Mouse (Mus musculus) MEL-GATA-1-ER (cell line): ENCODE measurements around the gene Rhod.
A peak's percentile ranks its signal among the peaks of the same experiment; 100 is the strongest.
"Not testable (repeated sequence)": the region's sequence is repeated elsewhere in the genome, so short reads cannot be mapped to it uniquely, and the experiment has no call there.

Experiments
- DNase-seq: peaks from one replicate; pipeline ENCODE4 v3.0.0-alpha.2; 2012; ENCODE audit warnings: low read depth; ENCODE audit errors: extremely low read depth

Gene Rhod

DNA sequence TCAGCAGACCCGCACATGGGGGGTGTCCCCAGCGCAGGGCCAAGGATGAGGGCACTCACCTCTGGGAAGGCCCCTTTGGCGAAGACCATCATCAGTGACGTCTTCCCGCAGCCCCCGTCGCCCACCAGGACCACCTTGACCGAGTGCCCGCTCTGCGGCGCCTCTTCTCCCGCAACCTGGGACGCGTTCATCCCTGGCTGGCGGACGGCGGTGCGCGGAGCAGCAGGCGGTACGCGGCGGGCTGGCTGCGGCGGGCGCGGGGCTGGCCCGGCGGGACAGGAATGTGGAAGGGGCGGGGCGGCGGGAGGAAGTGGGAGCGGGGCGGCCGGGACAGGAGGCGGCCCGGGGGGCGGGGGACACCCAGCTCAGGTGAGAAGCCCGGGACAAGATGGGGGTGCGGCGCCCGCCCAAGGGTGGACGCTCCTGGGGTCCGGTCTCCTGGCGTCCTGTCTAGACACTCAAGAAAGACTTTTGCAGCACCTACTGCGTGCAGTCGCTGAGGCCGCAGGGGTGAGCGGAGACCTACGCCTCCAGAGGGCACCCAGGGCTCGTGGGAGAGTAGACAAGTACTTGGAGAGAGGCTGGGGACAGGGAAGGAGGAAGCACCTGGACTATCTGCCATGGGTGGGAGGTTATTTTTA, at the start of gene Rhod:
Gene Rhod (minus strand): TSS at position 272 of the 641 bp plus-strand sequence.
- DNase-seq = no peak

DNA sequence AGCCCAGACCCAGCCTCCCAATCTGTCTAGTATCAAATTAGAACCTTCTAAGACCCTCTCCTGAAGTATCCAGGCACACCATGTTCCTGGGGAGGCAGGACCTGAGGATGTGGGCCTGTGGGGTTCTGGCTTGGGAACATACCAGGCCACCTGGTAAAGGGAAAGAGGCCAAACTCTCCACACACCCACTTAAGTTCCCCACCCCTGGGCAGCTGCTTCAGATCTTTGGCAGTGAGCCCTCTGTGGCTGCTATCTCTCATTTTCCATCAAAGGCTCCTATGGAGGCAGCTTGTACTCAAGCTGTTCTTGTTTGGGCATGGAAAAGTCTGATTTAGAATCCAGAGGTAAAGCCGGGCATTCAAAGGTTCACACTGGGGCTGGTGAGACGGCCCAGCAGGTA, 48.6 kb upstream of the Rhod start:
- DNase-seq = no peak

DNA sequence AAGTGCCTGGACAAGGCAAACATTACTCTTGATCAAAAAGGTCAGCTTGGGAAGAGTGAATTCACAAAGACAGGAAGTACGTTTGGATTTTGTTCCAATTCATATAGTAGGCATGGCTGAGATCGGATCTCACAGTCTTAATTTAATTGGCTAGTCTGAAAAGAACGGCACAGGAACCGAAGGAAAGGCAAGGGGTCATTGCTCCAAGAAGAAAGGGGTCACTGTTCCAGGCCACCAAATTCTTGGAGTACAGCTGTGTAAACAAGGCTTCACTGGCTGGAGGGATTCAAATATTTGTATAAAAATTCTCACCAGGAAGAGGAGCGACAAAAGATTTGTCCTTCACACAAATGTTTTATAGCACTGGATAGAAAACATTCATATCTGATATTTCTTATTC, 45.8 kb upstream of the Rhod start:
- no peak for DNase-seq

DNA sequence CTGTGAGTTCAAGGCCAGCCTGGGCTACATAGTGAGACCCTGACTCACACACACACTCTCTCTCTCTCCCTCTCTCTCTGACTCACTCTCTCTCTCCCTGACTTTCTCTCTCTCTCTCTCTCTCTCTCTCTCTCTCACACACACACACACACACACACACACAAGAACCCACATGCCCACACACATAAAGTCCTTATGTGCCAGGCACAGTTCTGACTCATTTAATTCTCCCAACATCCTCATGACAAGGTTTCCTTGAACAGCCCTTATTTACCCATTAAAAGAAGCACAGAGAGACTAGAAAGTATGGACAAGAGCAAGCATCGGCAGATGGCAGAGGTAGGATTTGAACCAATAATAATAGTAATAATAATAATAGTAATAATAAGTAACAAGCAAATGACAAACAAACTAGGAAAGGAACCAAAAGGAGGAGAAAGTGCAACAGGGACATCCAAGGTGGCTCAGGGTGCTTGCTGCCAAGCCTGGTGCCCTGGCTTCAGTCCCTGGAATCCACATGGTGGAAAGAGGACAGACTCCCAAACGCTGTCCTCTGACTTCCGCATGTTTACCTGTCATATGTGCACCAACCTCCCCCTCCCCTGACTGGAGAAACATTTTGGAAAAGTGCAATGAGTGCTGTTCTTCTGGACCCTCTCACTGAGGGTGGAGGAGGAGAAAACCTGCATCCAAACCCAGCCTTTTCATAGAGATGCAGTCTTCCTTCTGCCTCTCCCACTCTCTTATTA, 43.1 kb upstream of the Rhod start:
- no peak for DNase-seq

DNA sequence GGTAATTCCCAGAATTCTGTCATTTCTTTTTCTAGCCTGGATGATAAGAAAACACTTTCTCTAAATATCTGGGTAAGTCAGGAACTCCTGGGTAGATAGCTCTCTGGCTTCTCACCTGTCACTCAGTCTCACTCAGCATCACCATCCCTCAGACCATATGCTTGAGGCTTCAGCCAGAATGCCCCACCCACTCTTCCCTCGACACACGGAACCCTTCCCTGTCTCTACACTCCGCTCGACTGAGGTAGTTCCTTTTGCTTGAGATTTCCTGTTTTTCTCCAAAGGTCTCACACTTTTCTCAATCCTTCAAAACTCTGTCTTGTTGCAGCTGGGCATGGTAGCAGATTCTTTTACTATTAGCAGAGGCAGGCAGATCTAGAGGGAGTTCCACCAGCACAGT, 42.1 kb upstream of the Rhod start:
- DNase-seq = no peak

DNA sequence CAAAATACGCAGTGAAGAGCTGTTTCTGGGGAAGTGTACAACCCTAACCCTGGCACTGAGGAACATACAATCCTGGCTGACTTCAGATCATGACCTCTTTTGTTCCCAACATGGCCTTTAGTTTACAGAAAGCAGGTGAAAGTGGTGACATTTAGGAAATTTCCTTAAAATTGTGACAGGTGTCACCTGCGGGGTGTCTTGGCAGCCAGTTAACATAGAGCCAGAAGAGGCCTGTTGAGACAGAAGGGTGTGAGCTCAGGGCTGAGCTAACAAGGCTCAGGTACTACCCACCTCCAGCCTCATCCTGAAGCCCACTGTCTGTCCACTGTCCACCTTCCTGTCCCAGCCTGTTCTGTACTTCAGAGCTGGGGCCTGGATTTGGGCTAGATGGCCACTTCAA, 40.8 kb upstream of the Rhod start:
- no peak for DNase-seq

DNA sequence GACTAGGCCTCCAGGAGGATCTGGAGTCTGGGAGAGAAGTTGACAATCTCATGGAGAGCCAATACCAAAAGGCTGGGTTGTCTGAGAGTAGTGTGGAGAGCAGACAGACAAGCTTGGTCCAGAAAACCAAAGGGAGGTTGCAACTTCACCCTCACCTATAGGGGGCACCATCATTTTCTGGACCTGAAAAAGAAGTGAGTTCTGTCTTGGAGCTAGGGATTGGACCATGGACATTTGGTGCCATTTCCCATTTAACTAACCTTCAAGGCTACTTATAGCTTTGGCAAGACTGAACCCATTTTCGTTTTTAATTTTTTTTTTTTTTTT, 38.9 kb upstream of the Rhod start:
- DNase-seq = peak; percentile 30

DNA sequence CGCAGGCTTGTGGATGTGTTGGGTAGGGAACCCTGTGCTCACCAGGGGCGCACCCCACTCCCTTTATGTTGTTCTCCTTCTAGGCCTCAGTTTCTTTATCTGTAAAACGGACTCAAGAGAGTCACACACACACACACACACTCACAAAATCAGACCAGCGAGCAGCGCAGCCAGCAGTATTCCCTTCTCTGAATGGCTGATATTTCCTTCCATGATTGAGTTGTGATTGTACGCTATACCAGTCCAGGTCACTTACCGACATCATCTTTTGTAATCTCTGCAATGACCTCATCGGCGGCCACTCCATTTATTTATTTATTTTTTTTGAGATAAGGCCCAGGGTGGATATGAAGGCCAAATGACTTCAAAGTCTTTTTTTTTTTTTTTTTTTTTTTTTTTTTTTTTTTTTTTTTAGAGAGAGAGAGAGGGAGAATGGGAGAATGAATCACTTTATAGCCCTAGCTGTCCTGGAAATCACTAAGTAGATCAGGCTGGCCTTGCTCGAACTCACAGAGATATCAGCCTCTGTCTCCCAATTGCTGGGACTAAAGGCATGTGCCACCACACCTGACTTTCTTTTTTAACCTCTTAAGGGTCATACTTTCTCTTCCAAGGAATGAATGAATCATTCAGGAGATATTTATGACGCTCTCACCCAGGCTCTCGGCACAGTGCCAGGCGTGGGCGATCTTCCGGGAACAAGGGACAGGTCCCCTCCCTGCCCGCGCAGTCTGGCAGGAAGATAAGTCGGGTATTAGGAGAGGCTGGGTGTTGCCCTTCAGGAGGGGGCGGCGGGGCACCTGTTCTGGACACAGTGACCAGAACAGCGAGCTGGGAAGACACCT, 38.3 kb upstream of the Rhod start, which contains the start of gene Syt12:
Gene Syt12 (minus strand): TSS at position 103 of the 845 bp plus-strand sequence.
- DNase-seq = peak; percentile 12

DNA sequence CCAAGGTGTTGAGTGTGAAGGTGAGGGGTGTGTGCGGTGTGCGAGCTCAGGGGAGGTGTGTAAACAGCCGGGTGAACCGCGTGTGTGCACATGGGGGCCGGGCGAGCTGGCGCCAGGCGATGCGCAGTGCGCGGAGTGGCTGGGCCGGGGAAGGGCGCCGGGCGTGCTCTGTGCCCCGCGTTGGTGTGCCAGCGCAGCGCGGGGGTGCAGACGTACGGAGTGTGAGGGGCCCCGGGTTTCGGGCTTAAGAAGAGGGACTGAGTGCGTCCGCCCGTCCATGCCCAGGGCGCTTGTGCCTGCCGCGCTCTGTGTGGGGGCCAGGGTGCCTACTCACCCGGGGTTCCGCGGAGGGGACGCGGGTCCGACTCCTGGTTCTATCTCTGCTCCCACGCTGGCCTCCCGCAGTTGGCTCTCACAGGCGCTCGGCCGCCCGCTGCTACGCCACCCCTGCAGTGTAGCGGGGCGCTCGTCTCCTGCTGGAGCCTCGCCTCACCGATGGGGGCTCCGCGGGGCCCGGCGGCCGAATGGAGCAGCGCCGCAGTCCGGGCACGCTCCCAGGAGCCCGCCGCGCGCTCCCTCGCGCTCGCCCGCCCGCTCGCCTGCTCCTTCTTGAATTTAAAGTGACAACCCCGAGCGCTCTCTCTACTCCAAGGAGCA, 37.5 kb upstream of the Rhod start:
- DNase-seq = no peak

DNA sequence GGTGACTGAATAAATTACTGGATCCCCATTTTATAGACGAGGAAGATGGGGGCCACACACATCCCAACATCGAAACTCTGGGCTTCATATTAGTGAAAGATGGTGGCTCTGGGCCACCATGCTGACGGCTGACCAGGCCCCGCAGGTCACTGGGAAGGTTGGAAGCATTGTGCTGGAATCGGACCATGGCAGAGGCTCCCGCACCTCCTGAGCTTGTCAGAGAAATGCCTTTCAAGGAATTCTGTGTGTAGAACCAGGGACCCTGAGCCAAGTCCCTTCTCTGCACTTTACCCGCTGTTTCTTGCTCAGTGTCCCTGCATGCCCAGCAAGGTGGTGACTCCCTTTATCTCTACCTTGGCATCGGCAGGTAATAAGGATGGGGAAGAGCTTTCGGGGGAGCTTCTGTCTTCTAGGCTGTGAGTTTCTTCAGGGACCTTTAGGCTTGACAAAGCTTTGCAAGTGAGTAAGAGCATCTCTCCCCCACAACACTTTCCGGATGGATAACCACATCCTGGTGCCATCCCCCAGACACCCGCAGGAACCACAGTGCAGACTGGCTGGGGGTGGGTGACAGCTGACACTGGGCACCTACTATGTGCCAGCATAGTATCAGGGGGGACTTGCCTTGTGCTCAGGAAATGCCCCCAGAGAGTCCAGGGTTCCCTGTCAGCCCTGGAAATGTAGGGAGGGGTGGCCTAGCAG, 36.1 kb upstream of the Rhod start:
- DNase-seq = no peak

DNA sequence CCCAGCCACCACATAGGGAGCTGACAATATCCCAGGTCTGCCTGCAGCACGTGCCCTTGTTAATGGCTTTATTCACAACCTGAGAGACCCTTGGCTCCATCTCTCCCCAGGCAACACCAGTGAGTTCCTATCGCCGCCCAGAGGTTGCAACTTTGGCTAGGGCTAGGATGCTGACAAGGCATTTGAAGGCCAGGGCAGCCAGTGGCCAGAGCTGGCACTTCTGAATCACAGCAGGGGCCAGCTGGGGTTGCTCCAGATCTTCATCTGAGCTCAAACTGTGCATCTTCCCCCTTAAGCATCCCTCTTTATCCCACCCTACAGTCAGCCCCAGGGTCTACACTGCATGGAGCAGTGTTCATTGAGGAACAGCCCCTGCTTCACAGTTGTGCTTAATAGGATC, 35.5 kb upstream of the Rhod start:
- no peak for DNase-seq

DNA sequence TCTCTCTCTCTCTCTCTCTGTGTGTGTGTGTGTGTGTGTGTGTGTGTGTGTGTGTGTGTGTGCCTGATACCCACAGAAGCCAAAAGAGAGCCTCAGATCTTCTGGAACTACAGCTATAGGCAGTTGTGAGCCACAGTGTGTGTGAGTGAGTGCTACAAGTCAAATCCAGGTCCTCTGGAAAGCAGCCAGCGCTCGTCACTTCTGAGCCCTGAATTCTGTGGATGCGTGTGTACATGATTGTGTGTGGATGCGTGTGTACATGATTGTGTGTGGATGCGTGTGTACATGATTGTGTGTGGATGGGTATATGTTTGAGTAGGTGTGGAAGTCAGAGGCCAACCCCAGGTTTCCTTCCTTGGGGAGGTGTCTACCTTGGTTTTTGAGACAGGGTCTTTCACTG, 34.3 kb upstream of the Rhod start:
- DNase-seq = no peak

DNA sequence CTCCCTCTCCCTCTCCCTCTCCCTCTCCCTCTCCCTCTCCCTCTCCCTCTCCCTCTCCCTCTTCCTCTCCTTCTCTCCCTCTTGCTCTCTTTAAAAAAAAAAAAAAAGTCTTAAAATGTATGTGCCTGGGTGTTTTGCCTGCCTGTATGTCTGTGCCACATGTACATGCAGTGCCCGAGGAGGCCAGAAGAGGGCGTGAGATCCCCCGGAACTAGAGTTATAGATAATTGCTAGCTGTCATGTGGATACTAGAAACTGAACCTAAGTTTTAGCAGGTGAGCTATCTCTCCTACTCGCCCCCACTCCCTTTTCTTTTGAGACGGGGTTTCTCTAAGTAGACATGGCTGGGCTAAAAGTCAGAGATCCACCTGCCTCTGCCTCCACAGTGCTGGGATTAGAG, 29.1 kb upstream of the Rhod start:
- peak; percentile 43 for DNase-seq

DNA sequence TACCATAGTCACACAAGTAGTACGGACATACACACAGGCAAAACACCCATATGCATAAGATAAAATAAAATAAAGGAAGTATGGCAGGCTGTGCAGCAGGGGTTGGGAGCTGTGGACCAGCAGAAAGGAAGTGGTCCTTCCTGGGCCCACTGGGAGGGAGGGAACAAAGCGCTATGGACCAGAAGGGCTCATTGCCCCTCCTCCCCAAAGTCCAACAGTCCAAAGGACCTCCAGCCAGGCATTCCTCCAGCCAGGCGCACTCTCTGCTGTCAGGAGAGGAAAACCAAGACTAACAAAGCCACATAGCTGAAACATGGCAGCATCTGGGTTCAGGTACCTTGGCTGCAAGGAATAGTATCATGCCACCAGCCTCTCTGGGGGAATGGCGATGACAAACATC, 25.4 kb upstream of the Rhod start:
- DNase-seq = peak; percentile 31

DNA sequence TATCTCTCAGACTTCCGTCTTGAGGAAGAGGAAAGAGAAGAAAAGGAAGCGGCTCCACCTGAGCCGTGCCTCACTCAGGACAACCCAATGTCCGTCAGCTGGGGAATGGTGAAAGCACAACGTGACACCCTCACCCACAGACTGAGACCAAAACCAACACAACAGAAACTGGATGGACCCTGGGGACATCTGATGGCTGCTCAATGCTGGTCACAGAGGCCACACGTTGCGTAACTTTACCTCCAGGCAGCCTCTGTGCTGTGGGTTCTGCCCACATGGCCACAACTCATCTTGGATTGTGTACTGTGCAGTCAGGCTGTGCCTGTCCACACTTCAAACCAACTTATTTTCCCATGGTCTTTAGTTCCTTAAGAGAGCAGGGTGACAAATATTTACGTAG, 22.7 kb upstream of the Rhod start:
- DNase-seq = no peak

DNA sequence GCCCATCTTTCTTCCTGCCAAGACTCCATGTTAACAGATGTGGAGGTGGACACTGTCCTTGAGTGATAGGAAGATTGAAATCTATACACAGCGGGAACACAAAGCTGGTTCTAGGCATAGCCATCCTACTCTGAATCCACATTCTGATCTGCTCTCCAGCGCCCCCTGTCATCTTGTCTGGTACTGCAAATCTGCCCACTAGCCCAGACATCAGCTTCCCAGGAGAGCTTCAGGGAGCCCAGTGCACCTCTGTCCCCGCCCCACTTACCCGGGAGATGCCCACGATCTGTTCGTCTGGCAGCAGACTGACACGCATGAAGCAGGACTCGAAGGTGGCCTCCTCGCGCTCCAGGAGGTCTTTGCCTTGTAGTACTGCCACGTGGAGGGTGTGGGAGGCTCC, 17.0 kb upstream of the Rhod start:
- DNase-seq = peak; percentile 33

DNA sequence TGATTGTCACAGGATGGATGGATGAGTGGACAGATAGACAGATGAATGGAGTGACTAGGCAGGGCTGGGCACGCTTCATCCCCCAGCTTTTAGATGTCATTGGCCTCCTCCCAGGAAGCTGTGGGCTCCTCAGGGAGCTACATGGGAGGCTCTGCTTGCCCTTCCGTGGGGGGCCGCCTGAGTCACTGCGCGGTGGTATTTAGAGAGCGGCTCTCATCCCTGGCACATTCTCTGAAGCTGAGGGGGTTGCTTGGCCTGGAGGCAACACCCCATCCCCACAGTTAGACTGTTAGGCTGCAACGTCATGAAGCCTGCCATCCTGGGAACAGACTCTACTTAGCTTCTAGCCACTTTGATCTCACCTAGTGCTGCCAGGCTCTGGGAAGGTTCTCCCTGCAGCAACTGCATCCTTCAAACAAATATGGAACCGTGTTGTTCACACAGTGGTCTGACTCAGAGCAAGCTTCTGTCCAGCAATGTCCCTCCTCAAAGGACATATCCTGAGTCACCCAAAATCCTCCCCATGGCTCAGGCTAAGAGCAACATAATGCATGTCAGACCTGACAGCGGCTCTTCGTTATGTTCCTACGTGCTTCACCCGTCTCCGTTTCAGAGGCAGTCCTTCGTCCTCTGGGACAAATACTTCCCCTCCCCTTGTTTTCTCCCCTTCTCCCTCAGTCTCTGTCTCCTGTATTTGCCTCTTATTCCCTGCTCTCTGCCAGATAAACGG, 16.0 kb upstream of the Rhod start:
- DNase-seq = no peak

DNA sequence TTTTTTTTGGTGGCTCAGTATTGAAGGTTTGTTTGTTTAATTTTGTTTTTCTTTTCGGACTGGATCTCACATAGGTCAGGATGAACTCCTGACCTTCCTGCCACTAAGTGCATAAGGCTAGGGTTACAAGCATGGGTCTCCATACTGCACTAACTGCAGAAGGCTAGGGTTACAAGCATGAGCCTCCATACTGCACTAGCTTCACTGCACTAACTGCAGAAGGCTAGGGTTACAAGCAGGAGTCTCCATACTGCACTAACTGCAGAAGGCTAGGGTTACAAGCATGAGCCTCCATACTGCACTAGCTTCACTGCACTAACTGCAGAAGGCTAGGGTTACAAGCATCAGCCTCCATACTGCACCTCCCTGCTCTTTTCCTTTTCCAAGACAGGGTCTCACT, 14.8 kb upstream of the Rhod start:
- not testable (repeated sequence) for DNase-seq

DNA sequence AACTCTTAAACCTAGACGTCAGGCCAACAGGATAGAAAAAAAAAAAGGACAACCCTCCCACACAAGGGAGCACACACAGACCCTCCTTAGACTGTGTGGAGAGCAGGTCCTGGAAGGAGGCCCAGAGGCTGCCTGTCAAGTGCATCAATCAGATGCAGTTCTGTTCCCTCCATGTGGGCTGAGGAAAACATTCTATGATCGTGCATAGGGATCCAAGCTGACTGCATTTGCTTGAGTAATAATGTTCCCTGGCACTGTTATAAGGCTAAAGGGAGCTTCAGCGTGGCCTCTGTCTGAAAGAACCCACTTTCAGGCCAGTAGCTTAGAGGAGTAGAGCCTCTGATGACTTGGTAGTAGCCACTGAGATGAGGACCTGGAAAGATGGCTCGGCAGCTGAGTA, 13.3 kb upstream of the Rhod start:
- no peak for DNase-seq

DNA sequence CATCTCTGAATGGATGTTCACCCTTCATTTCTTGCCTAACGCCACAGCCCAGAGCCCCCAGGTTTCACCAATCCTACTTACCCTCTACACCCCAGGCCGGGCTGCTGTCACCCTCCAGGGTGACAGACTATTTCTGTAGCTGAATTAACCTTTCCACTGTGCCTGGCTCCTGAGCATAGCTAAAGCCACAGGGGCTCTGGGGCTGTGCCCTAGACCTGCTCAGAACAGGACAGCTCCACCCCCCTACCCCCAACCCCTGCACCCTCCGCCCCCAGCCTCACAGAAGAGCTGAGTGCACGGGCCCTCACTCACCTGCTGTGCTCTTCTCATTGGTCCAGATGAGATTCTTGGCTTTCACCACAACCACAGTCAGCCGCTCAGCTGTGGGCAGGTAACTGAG, 12.7 kb upstream of the Rhod start:
- DNase-seq = no peak

DNA sequence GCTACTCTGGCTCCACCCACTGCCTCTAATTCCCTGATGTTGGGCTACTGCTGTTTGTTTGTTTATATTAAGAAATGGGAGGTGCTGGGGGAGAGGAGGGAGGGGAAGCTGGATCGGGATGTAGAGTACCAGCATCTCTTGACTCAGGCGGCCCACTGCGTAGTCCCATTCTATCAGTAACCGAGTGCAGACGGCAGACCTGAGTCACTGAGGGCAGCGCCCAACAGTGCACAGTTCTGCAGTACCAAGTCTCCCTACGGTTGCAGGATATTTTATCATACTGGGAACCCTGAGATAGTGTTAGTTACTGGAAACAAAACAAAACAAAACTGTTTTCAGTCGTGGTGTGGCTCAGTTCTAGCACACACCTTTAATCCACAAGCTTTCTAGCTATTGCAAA, 11.9 kb upstream of the Rhod start:
- DNase-seq = no peak
